Mouse (Mus musculus) forebrain, postnatal 0 days (tissue): ENCODE results near the gene Olfr1395. TPM values are rescaled to one million over a fixed set of nuclear protein-coding genes. Genes with fewer than 3 reads are reported as not detected.
A peak's percentile ranks its signal among the peaks of the same experiment; 100 is the strongest.

Source experiments
- ATAC-seq: fragments of 200-750 bp; cut with Nextera tagmentation; 2 replicates; pipeline ENCODE4 v1.8.0; 2017; ENCODE audit warnings: mild to moderate bottlenecking, moderate library complexity
- DNase-seq: peaks from one replicate; pipeline ENCODE4 v3.0.0-alpha.2; 2015
- H3K27ac ChIP-seq: fragments of 300-500 bp; sonication (generic); 2 replicates; pipeline ENCODE4 v1.5.1; 2014; ENCODE audit warnings: low read depth, mild to moderate bottlenecking, antibody characterized with exemption, low read length, moderate library complexity, mixed read lengths
- H3K27me3 ChIP-seq: fragments of 300-500 bp; sonication (generic); 2 replicates; pipeline ENCODE4 v1.6.1; 2014; ENCODE audit warnings: mild to moderate bottlenecking, low read length, mixed read lengths; ENCODE audit not compliant: insufficient read depth
- H3K36me3 ChIP-seq: fragments of 300-500 bp; sonication (generic); 2 replicates; pipeline ENCODE4 v1.6.1; 2014; ENCODE audit warnings: mild to moderate bottlenecking, moderate library complexity; ENCODE audit not compliant: insufficient read depth
- H3K4me1 ChIP-seq: fragments of 300-500 bp; sonication (generic); 2 replicates; pipeline ENCODE4 v1.6.1; 2014; ENCODE audit warnings: antibody characterized with exemption; ENCODE audit not compliant: insufficient read depth
- H3K4me2 ChIP-seq: fragments of 300-500 bp; sonication (generic); 2 replicates; pipeline ENCODE4 v1.6.1; 2014; ENCODE audit warnings: low read depth, mild to moderate bottlenecking, moderate library complexity
- H3K4me3 ChIP-seq: fragments of 300-500 bp; sonication (generic); 2 replicates; pipeline ENCODE4 v1.5.1; 2014; ENCODE audit warnings: low read depth, low read length, mixed read lengths
- H3K9ac ChIP-seq: fragments of 300-500 bp; sonication (generic); 2 replicates; pipeline ENCODE4 v1.6.1; 2014; ENCODE audit warnings: mild to moderate bottlenecking
- H3K9me3 ChIP-seq: fragments of 300-500 bp; sonication (generic); 2 replicates; pipeline ENCODE4 v1.6.1; 2016; ENCODE audit warnings: low read length
- CTCF ChIP-seq: sonication (generic); IDR thresholded peaks from 2 replicates; pipeline ENCODE4 v1.5.1; 2016; ENCODE audit warnings: antibody characterized with exemption, control low read depth, low read depth
- WGBS: fragments of 180-500 bp; shearing (Covaris S2); extraction: QIAGEN DNeasy Blood & Tissue Kit; methylation state at CpG from one replicate; pipeline ENCODE4 v1.1.7; 2014; 5-methylcytosine and 5-hydroxymethylcytosine counted together
- polyA plus RNA-seq: library from polyadenylated mRNA; unstranded; fragments of >200 nt; fragmentation: Nextera tagmentation; extraction: Ambion mirVana; gene quantifications from 2 replicates; pipeline ENCODE4 v1.2.1, GENCODE M21; 2015
- total RNA-seq: library from RNA; depleted of rRNA; stranded (reverse); fragments of >200 nt; gene quantifications from 2 replicates; pipeline ENCODE4 v1.2.3, GENCODE M21; 2014

Olfr1395 gene
- total and polyA plus RNA-seq, 2 experiments from 2014 or later: not detected

- no peak overlapping the region for H3K4me2 ChIP-seq
- no peaks in the 10 kb centered on the region for H3K9me3 ChIP-seq
- no peak for ATAC-seq
- H3K27me3 ChIP-seq: no peaks in the 10 kb centered on the region; the same call in 1 of the 2 replicates
- H3K9ac ChIP-seq: no peak overlapping the region
- H3K4me3 ChIP-seq: no peak overlapping the region
- no peaks in the 10 kb centered on the region for H3K4me1 ChIP-seq
- H3K36me3 ChIP-seq: no peaks in the 10 kb centered on the region
- no peak overlapping the region for H3K27ac ChIP-seq
- no peak for DNase-seq
- 58% methylated on average over 1 of the region's 1 CpGs for WGBS
- TF ChIP-seq CTCF: no peak
Measured at GRCm38 (mm10) chr11:49105752-49106151, 36.3 kb upstream of the Olfr1395 start.

GRCm38 (mm10) chr11:49107650-49108537 is 34.2 kb upstream of the Olfr1395 start:
- no peaks in the 10 kb centered on the region for H3K36me3 ChIP-seq
- H3K9me3 ChIP-seq: no peaks in the 10 kb centered on the region
- ATAC-seq (no peak), DNase-seq (no peak)
- 71% methylated on average over 10 of the region's 10 CpGs for WGBS
- H3K4me2 ChIP-seq: no peak overlapping the region
- no peak for TF ChIP-seq CTCF
- H3K4me1 ChIP-seq: no peaks in the 10 kb centered on the region
- no peak overlapping the region for H3K4me3 ChIP-seq
- no peaks in the 10 kb centered on the region; the same call in 1 of the 2 replicates for H3K27me3 ChIP-seq
- H3K9ac ChIP-seq: no peak overlapping the region
- no peak overlapping the region for H3K27ac ChIP-seq

DNA sequence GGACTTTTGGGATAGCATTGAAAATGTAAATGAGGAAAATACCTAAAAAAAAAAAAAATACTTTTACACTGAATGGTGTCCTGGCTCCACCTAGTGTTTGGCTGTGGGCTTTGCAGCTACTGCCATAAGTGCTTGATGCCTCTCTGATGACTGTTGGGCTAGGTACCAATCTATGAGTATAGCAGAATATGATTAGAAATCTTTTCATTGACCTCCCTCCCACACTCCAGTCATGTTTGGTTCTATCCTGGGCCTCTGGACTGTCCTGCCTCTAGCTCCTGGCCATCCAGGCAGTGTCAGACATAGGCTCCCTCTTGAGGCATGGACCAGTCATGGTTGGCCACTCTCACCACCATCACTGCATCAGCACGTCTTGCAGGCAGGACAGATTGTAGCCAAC is 33.2 kb upstream of the Olfr1395 start:
- no peak overlapping the region for H3K9ac ChIP-seq
- no peak overlapping the region for H3K27ac ChIP-seq
- ATAC-seq (no peak), DNase-seq (peak; percentile 29)
- peak; percentile 59 for TF ChIP-seq CTCF
- H3K4me2 ChIP-seq: no peak overlapping the region
- H3K27me3 ChIP-seq: no peaks in the 10 kb centered on the region; the same call in 1 of the 2 replicates
- no peaks in the 10 kb centered on the region for H3K9me3 ChIP-seq
- H3K36me3 ChIP-seq: no peaks in the 10 kb centered on the region
- no peak overlapping the region for H3K4me3 ChIP-seq
- 16% methylated on average over 1 of the region's 1 CpGs for WGBS
- no peaks in the 10 kb centered on the region for H3K4me1 ChIP-seq

GRCm38 (mm10) chr11:49111000-49111399 is 31.1 kb upstream of the Olfr1395 start:
- ATAC-seq (no peak), DNase-seq (no peak)
- H3K27ac ChIP-seq: no peak overlapping the region
- 43% methylated on average over 1 of the region's 1 CpGs for WGBS
- TF ChIP-seq CTCF: no peak
- no peak overlapping the region for H3K4me3 ChIP-seq
- H3K36me3 ChIP-seq: no peaks in the 10 kb centered on the region
- no peaks in the 10 kb centered on the region for H3K27me3 ChIP-seq
- no peak overlapping the region for H3K4me2 ChIP-seq
- no peaks in the 10 kb centered on the region for H3K4me1 ChIP-seq
- H3K9me3 ChIP-seq: no peaks in the 10 kb centered on the region
- no peak overlapping the region for H3K9ac ChIP-seq

GRCm38 (mm10) chr11:49112624-49113219 is 29.4 kb upstream of the Olfr1395 start:
- Histone ChIP-seq H3K9me3 (no peaks in the 10 kb centered on the region), H3K4me2 (no peak overlapping the region), H3K27ac (no peak overlapping the region), H3K27me3 (no peaks in the 10 kb centered on the region), H3K4me3 (no peak overlapping the region), H3K4me1 (no peaks in the 10 kb centered on the region), H3K9ac (no peak overlapping the region), H3K36me3 (no peaks in the 10 kb centered on the region)
- DNase-seq (no peak), ATAC-seq (no peak)
- no peak for TF ChIP-seq CTCF
- WGBS: 85% methylated on average over 6 of the region's 6 CpGs

DNA sequence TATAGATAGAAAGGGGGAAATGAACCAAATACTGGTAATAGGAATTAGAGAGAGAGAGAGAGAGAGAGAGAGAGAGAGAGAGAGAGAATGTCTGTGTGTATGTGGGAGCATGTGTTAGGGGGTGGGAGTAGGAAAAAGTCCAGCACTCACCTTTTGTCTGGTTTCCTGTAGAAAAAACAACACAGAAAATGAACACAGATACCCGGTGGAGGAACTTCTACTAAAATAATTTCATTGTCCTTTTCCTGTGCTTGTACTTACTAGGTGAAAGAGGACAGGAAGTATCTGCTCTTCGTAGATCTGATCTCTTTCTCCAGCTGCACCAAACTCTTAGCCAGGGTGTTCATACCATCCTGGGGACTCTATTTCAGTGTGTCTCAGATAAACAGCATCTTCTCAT is 27.9 kb upstream of the Olfr1395 start:
- DNase-seq: no peak
- no peak for TF ChIP-seq CTCF
- WGBS: 84% methylated on average over 2 of the region's 2 CpGs
- no peaks in the 10 kb centered on the region for H3K9me3 ChIP-seq
- no peak overlapping the region for H3K4me3 ChIP-seq
- no peaks in the 10 kb centered on the region for H3K27me3 ChIP-seq
- no peak overlapping the region for H3K27ac ChIP-seq
- no peaks in the 10 kb centered on the region for H3K36me3 ChIP-seq
- H3K4me1 ChIP-seq: no peaks in the 10 kb centered on the region
- H3K9ac ChIP-seq: no peak overlapping the region
- no peak overlapping the region for H3K4me2 ChIP-seq
- ATAC-seq: no peak

GRCm38 (mm10) chr11:49114774-49115173 is 27.3 kb upstream of the Olfr1395 start, which contains the start of gene Olfr1396:
TSS of gene Olfr1396 (minus strand) at chr11:49114874.
- H3K9ac ChIP-seq: no peak within 1 kb of the TSS
- no peak within 1 kb of the TSS for H3K4me3 ChIP-seq
- H3K27ac ChIP-seq: no peak within 1 kb of the TSS
- no peak for TF ChIP-seq CTCF
- H3K4me1 ChIP-seq: no peaks in the 10 kb centered on the region
- no peaks in the 10 kb centered on the region for H3K36me3 ChIP-seq
- ATAC-seq (no peak), DNase-seq (no peak)
- no peaks in the 10 kb centered on the region for H3K27me3 ChIP-seq
- H3K4me2 ChIP-seq: no peak within 1 kb of the TSS
- no peaks in the 10 kb centered on the region for H3K9me3 ChIP-seq
